Mouse (Mus musculus) CH12.LX (cell line): ENCODE data around the gene Olfr1040. TPM values are rescaled to one million over a fixed set of nuclear protein-coding genes. Genes with fewer than 3 reads are reported as not detected.

Experiments used
- DNase-seq: peaks from one replicate; pipeline ENCODE4 v3.0.0-alpha.2; 2013; ENCODE audit errors: extremely low read depth
- H3K27ac ChIP-seq: 2 replicates; pipeline ENCODE4 v1.5.1; 2012; ENCODE audit warnings: low read depth, mild to moderate bottlenecking, control low read depth, moderate library complexity; ENCODE audit not compliant: insufficient read depth
- H3K27me3 ChIP-seq: replicated peaks from 2 replicates; pipeline ENCODE3; 2012; ENCODE audit warnings: inconsistent platforms
- H3K36me3 ChIP-seq, 2 experiments: replicated peaks in 1 of 2; 2 replicates each; pipeline versions ENCODE3 to v1.6.1; 2012; ENCODE audit warnings: inconsistent platforms in 1 of 2, low read length in 1 of 2, mild to moderate bottlenecking in 1 of 2, mixed read lengths in 1 of 2, moderate library complexity in 1 of 2; ENCODE audit not compliant: control insufficient read depth in 1 of 2, insufficient read depth in 1 of 2
- H3K4me1 ChIP-seq, 2 experiments: 2 replicates each; pipeline ENCODE4 v1.6.1; 2012; ENCODE audit warnings: inconsistent platforms in 1 of 2, moderate library complexity in 1 of 2; ENCODE audit not compliant: insufficient read depth in 2 of 2, control insufficient read depth in 1 of 2
- H3K4me2 ChIP-seq: 2 replicates; pipeline ENCODE4 v1.6.1; 2012; ENCODE audit warnings: low read depth, mild to moderate bottlenecking, control low read depth; ENCODE audit not compliant: poor library complexity, insufficient read depth, severe bottlenecking
- H3K4me3 ChIP-seq, 3 experiments: fragments of 150-350 bp in 1 of 3; sonication (generic) in 1 of 3; replicated peaks in 1 of 3; 2 replicates each; pipeline versions ENCODE3 to v1.5.1; 2011 to 2012; ENCODE audit warnings: low read depth in 2 of 3, low read length in 2 of 3, mild to moderate bottlenecking in 2 of 3, moderate library complexity in 2 of 3, control low read depth in 1 of 3, improper control_type of control experiment in 1 of 3, inconsistent platforms in 1 of 3, mixed read lengths in 1 of 3; ENCODE audit not compliant: poor library complexity in 1 of 3
- H3K79me2 ChIP-seq: replicated peaks from 2 replicates; pipeline ENCODE4 v1.6.1; 2012; ENCODE audit warnings: mild to moderate bottlenecking, moderate library complexity; ENCODE audit not compliant: control insufficient read depth, poor library complexity, insufficient read depth, severe bottlenecking; ENCODE audit errors: extremely low read depth
- H3K9ac ChIP-seq: 2 replicates; pipeline ENCODE4 v1.6.1; 2012; ENCODE audit warnings: low read depth, mild to moderate bottlenecking, control low read depth, moderate library complexity; ENCODE audit not compliant: insufficient read depth
- H3K9me3 ChIP-seq: replicated peaks from 2 replicates; pipeline ENCODE3; 2012; ENCODE audit warnings: low read length, inconsistent platforms, mixed read lengths
- CHD1 ChIP-seq: IDR thresholded peaks from 2 replicates; pipeline ENCODE4 v1.6.1; 2012; ENCODE audit warnings: low read depth, low read length, improper control_type of control experiment, inconsistent platforms
- ELF1 ChIP-seq: IDR thresholded peaks from 2 replicates; pipeline ENCODE4 v1.6.1; 2014; ENCODE audit warnings: low read depth, mild to moderate bottlenecking, inconsistent platforms, low read length, improper control_type of control experiment
- MAX ChIP-seq: IDR thresholded peaks from 2 replicates; pipeline ENCODE4 v1.6.1; 2011; ENCODE audit warnings: low read length, improper control_type of control experiment
- MEF2A ChIP-seq: IDR thresholded peaks from 2 replicates; pipeline ENCODE4 v1.6.1; 2014; ENCODE audit warnings: low read depth, mild to moderate bottlenecking, inconsistent platforms, low read length, improper control_type of control experiment, borderline replicate concordance
- NRF1 ChIP-seq: IDR thresholded peaks from 2 replicates; pipeline ENCODE4 v1.6.1; 2014; ENCODE audit warnings: low read depth, mild to moderate bottlenecking, inconsistent platforms, low read length, improper control_type of control experiment, moderate library complexity
- RAD21 ChIP-seq: IDR thresholded peaks from 2 replicates; pipeline ENCODE4 v1.6.1; 2011; ENCODE audit warnings: low read depth, mild to moderate bottlenecking, low read length, improper control_type of control experiment, moderate library complexity
- SMC3 ChIP-seq: IDR thresholded peaks from 2 replicates; pipeline ENCODE4 v1.6.1; 2011; ENCODE audit warnings: low read depth, low read length, improper control_type of control experiment
- TCF12 ChIP-seq: IDR thresholded peaks from 2 replicates; pipeline ENCODE4 v1.6.1; 2014; ENCODE audit warnings: low read depth, mild to moderate bottlenecking, inconsistent platforms, low read length, improper control_type of control experiment
- USF2 ChIP-seq: conservative IDR thresholded peaks from 2 replicates; pipeline ENCODE4 v1.6.1; 2011; ENCODE audit warnings: low read depth, low read length, improper control_type of control experiment
- ZC3H11A ChIP-seq: IDR thresholded peaks from 2 replicates; pipeline ENCODE4 v1.6.1; 2012; ENCODE audit warnings: low read depth, mild to moderate bottlenecking, inconsistent platforms, low read length, improper control_type of control experiment
- dilution Hi-C: fragments of 300-500 bp; cut with MboI; formaldehyde crosslinking; loops from 2 replicates; pipeline ENCODE4 v1.14.3; 2020; ENCODE audit warnings: low sequenced_read_pairs; ENCODE audit not compliant: extremely low pct_unique_long_range_greater_than_20kb, extremely low pct_ligation_motif_present
- in situ Hi-C: fragments of 300-500 bp; cut with MboI; formaldehyde crosslinking; loops from 3 replicates; pipeline ENCODE4 v1.14.3; 2019; ENCODE audit warnings: low sequenced_read_pairs, low pct_ligation_motif_present, low pct_unique_long_range_greater_than_20kb, mixed read lengths
- polyA plus RNA-seq: library from polyadenylated mRNA; unstranded; fragments of >175 nt; gene quantifications from 2 replicates; pipeline ENCODE4 v1.2.1, GENCODE M21; 2012; ENCODE audit warnings: low read depth; ENCODE audit not compliant: insufficient read length
- total RNA-seq, 2 experiments: library from RNA; depleted of rRNA; stranded (reverse); fragments of 300-350 nt in 1 of 2; fragments of >200 nt in 1 of 2; gene quantifications; 2 replicates each; pipeline ENCODE4 v1.2.3; 2012 to 2014

The Olfr1040 gene
- not detected in 2 replicates for total RNA-seq (2012; rRNA removed)
- total RNA-seq (2014; rRNA removed), result not detected in 2 replicates
- not detected in 2 replicates for polyA plus RNA-seq

DNA sequence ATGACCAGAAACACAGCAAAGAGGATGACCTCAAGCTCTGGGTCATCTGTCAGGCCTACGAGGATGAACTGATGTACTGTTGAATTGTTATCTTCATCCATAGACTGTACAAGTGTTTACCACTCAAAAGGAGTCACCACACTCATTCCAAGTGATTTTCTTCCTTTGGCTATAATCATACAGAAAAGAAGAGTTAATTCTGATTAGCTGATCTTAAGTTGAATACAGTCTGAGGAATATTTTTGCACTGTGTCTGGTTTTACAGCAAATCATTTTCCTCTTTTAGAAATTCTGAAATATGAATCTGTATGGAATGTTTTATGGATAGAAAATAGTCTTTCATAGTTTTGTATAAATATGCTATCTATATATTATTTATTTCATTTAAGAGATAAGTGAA lies at the start of gene Olfr1040:
TSS of gene Olfr1040 (minus strand) at position 101 of the 400 bp plus-strand sequence.
- no peak for DNase-seq
- Histone ChIP-seq H3K79me2 (no peaks in the 10 kb centered on the region), H3K4me2 (no peak within 1 kb of the TSS), H3K9me3 (peaks cover 15% of the 10 kb centered on the region), H3K36me3 (no peaks in the 10 kb centered on the region), H3K27me3 (no peaks in the 10 kb centered on the region), H3K4me3 (no peak within 1 kb of the TSS), H3K27ac (no peak within 1 kb of the TSS), H3K9ac (no peak within 1 kb of the TSS), H3K4me1 (no peaks in the 10 kb centered on the region)
- in situ Hi-C loops, result no loop called here
- dilution Hi-C loops, result no loop called here
- TF ChIP-seq TCF12, result no peak

DNA sequence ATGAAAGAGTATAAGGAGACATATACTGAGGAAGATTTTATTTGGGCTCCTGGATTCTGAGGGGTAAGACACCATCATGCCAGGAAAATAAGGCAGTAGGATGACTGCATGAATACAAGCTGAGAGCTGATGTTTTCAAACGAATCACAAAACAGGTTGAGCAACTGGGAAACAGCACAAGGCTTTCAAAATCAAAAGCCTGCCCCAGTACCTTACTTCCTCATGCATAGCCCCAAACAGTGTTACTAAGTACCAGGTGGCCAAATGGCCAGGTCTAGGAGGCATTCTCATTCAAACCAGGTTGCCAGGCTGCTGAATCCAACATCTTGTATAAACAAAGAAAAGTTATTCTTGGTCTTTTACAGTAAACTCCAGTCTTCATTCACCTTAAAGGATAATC lies 49.3 kb upstream of the Olfr1040 start:
- H3K36me3 ChIP-seq, result no peaks in the 10 kb centered on the region
- TF ChIP-seq NRF1 (no peak), MAX (no peak), CHD1 (no peak), MEF2A (no peak), SMC3 (no peak), ZC3H11A (no peak)
- TF ChIP-seq, all 38 proteins: peak for 0
- no peak overlapping the region for H3K4me2 ChIP-seq
- no peaks in the 10 kb centered on the region for H3K4me1 ChIP-seq
- H3K27me3 ChIP-seq, result no peaks in the 10 kb centered on the region
- dilution Hi-C loops, result no loop called here
- H3K4me3 ChIP-seq, result no peak overlapping the region
- H3K79me2 ChIP-seq, result no peaks in the 10 kb centered on the region
- no peak overlapping the region for H3K27ac ChIP-seq
- no peak for DNase-seq
- no peak overlapping the region for H3K9ac ChIP-seq
- H3K9me3 ChIP-seq, result peaks cover 24% of the 10 kb centered on the region
- in situ Hi-C loops, result no loop called here

DNA sequence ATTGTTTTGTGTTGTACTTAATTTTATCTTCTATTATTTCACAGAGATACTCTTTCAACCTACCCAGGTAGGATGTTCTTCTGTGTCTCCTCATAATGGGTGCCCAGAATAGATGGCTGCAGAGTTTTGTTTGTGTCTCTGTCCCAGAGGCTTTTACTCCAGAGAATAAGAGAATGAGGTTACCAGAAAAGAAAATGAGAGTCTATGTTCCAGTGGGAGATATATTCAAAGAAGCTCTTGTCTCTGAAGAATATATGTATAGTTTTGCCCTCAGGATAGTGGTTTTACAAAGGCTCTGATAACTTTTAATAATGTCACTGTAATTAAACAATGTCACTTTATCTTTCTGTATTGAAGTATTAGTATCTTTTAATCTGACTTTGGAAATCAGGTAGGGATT lies 39.1 kb upstream of the Olfr1040 start, which contains the start of gene Olfr52:
TSS of gene Olfr52 (minus strand) at position 101 of the 400 bp plus-strand sequence.
- no peaks in the 10 kb centered on the region for H3K79me2 ChIP-seq
- no peak within 1 kb of the TSS for H3K27ac ChIP-seq
- H3K9me3 ChIP-seq, result peaks cover 25% of the 10 kb centered on the region
- no peaks in the 10 kb centered on the region for H3K36me3 ChIP-seq
- H3K9ac ChIP-seq, result no peak within 1 kb of the TSS
- TF ChIP-seq NRF1 (no peak), USF2 (no peak), ELF1 (no peak), RAD21 (no peak)
- TF ChIP-seq, all 38 proteins: peak for 0
- Histone ChIP-seq H3K4me1 (no peaks in the 10 kb centered on the region), H3K4me2 (no peak within 1 kb of the TSS), H3K4me3 (no peak within 1 kb of the TSS), H3K27me3 (no peaks in the 10 kb centered on the region)
- DNase-seq, result no peak
- in situ Hi-C loops, result no loop called here
- dilution Hi-C loops, result no loop called here
